Mouse (Mus musculus) kidney, postnatal 0 days (tissue): Measurements from ENCODE around the gene Dagla. TPM values are rescaled to one million over a fixed set of nuclear protein-coding genes. Genes with fewer than 3 reads are reported as not detected.

Experiments used
- ATAC-seq: fragments of 200-750 bp; cut with Nextera tagmentation; replicated peaks from 2 replicates; pipeline ENCODE4 v1.8.0; 2017; ENCODE audit warnings: low read depth, moderate number of reproducible peaks, moderate TSS enrichment, moderate library complexity; ENCODE audit not compliant: low FRiP score
- DNase-seq: peaks from one replicate; pipeline ENCODE4 v3.0.0-alpha.2; 2016; ENCODE audit warnings: low spot score
- H3K27ac ChIP-seq: fragments of 300-500 bp; sonication (generic); 2 replicates; pipeline ENCODE4 v1.5.1; 2014; ENCODE audit warnings: mild to moderate bottlenecking
- H3K27me3 ChIP-seq: fragments of 300-500 bp; sonication (generic); 2 replicates; pipeline ENCODE4 v1.6.1; 2014; ENCODE audit warnings: low read length, mixed read lengths; ENCODE audit not compliant: insufficient read depth
- H3K36me3 ChIP-seq: fragments of 300-500 bp; sonication (generic); 2 replicates; pipeline ENCODE4 v1.6.1; 2014; ENCODE audit warnings: low read length, mixed read lengths; ENCODE audit not compliant: insufficient read depth
- H3K4me1 ChIP-seq: fragments of 300-500 bp; sonication (generic); replicated peaks from 2 replicates; pipeline ENCODE4 v1.6.1; 2014; ENCODE audit warnings: antibody characterized with exemption, low read length, mixed read lengths; ENCODE audit not compliant: insufficient read depth
- H3K4me2 ChIP-seq: fragments of 300-500 bp; sonication (generic); 2 replicates; pipeline ENCODE4 v1.6.1; 2014; ENCODE audit warnings: mild to moderate bottlenecking, low read length, moderate library complexity, mixed read lengths
- H3K4me3 ChIP-seq: fragments of 300-500 bp; sonication (generic); replicated peaks from 2 replicates; pipeline ENCODE4 v1.5.1; 2014; ENCODE audit warnings: low read depth, low read length
- H3K9ac ChIP-seq: fragments of 300-500 bp; sonication (generic); 2 replicates; pipeline ENCODE4 v1.6.1; 2014; ENCODE audit warnings: low read depth, low read length
- H3K9me3 ChIP-seq: fragments of 300-500 bp; sonication (generic); replicated peaks from 2 replicates; pipeline ENCODE4 v1.6.1; 2016; ENCODE audit warnings: low read length, inconsistent platforms, mixed read lengths
- CTCF ChIP-seq: IDR thresholded peaks from 2 replicates; pipeline ENCODE4 v1.5.1; 2016; ENCODE audit warnings: antibody characterized with exemption, low read depth, mild to moderate bottlenecking, moderate library complexity
- WGBS: fragments of 180-500 bp; shearing (Covaris S2); extraction: QIAGEN DNeasy Blood & Tissue Kit; methylation state at CpG from one replicate; pipeline ENCODE4 v1.1.7; 2014; 5-methylcytosine and 5-hydroxymethylcytosine counted together
- polyA plus RNA-seq: library from polyadenylated mRNA; unstranded; fragments of >200 nt; fragmentation: Nextera tagmentation; extraction: Ambion mirVana; gene quantifications from 2 replicates; pipeline ENCODE4 v1.2.1, GENCODE M21; 2015

Gene Dagla
- polyA plus RNA-seq, 1 experiment from 2014 or later, result 2.2 TPM

- 22% methylated on average over 8 of the region's 8 CpGs for WGBS
- H3K36me3 ChIP-seq, result no peaks in the 10 kb centered on the region
- peak; percentile 45; the same call in 1 of the 2 replicates for ATAC-seq
- H3K9me3 ChIP-seq, result no peaks in the 10 kb centered on the region
- no peak for TF ChIP-seq CTCF
- no peak overlapping the region for H3K4me2 ChIP-seq
- peak overlapping the region; percentile 24; the same call in 1 of the 2 replicates for H3K9ac ChIP-seq
- no peak overlapping the region for H3K4me3 ChIP-seq
- H3K27me3 ChIP-seq, result no peaks in the 10 kb centered on the region
- DNase-seq, result peak; percentile 76
- H3K4me1 ChIP-seq, result peaks cover 38% of the 10 kb centered on the region
- H3K27ac ChIP-seq, result peak overlapping the region; percentile 65
Measured at GRCm38 (mm10) chr19:10297041-10297503, 7.6 kb downstream of the Dagla start.

GRCm38 (mm10) chr19:10296306-10296705, 8.4 kb downstream of the Dagla start:
- no peaks in the 10 kb centered on the region for H3K36me3 ChIP-seq
- H3K4me3 ChIP-seq, result no peak overlapping the region
- no peaks in the 10 kb centered on the region for H3K27me3 ChIP-seq
- no peak overlapping the region for H3K4me2 ChIP-seq
- DNase-seq (peak; percentile 62), ATAC-seq (no peak)
- WGBS, result 25% methylated on average over 5 of the region's 5 CpGs
- no peak overlapping the region for H3K9ac ChIP-seq
- peak overlapping the region; percentile 63 for H3K27ac ChIP-seq
- no peak for TF ChIP-seq CTCF
- no peaks in the 10 kb centered on the region for H3K9me3 ChIP-seq
- H3K4me1 ChIP-seq, result peaks cover 38% of the 10 kb centered on the region

GRCm38 (mm10) chr19:10294631-10295562, 9.8 kb downstream of the Dagla start:
- ATAC-seq (no peak; the same call in 1 of the 2 replicates), DNase-seq (peak; percentile 80)
- Histone ChIP-seq H3K4me1 (peaks cover 47% of the 10 kb centered on the region), H3K4me2 (peak overlapping the region; percentile 21; the same call in 1 of the 2 replicates), H3K36me3 (no peaks in the 10 kb centered on the region), H3K9ac (peak overlapping the region; percentile 20; the same call in 1 of the 2 replicates), H3K9me3 (no peaks in the 10 kb centered on the region), H3K4me3 (no peak overlapping the region), H3K27me3 (no peaks in the 10 kb centered on the region), H3K27ac (peak overlapping the region; percentile 84)
- 47% methylated on average over 20 of the region's 20 CpGs for WGBS
- no peak for TF ChIP-seq CTCF

GRCm38 (mm10) chr19:10293987-10294386, 10.7 kb downstream of the Dagla start:
- H3K27ac ChIP-seq, result peak overlapping the region; percentile 84; the same call in 1 of the 2 replicates
- H3K4me2 ChIP-seq, result no peak overlapping the region
- no peaks in the 10 kb centered on the region for H3K36me3 ChIP-seq
- no peak for TF ChIP-seq CTCF
- no peak for DNase-seq
- H3K4me1 ChIP-seq, result peaks cover 52% of the 10 kb centered on the region
- H3K9me3 ChIP-seq, result no peaks in the 10 kb centered on the region
- no peak for ATAC-seq
- 79% methylated on average over 5 of the region's 5 CpGs for WGBS
- H3K27me3 ChIP-seq, result no peaks in the 10 kb centered on the region
- no peak overlapping the region for H3K9ac ChIP-seq
- no peak overlapping the region for H3K4me3 ChIP-seq

GRCm38 (mm10) chr19:10291896-10292490, 12.7 kb downstream of the Dagla start:
- H3K4me3 ChIP-seq, result no peak overlapping the region
- no peaks in the 10 kb centered on the region for H3K36me3 ChIP-seq
- peak; percentile 51 for DNase-seq
- H3K4me2 ChIP-seq, result no peak overlapping the region
- no peak for ATAC-seq
- no peak for TF ChIP-seq CTCF
- H3K4me1 ChIP-seq, result peaks cover 43% of the 10 kb centered on the region
- H3K9ac ChIP-seq, result no peak overlapping the region
- H3K27ac ChIP-seq, result no peak overlapping the region
- no peaks in the 10 kb centered on the region for H3K27me3 ChIP-seq
- H3K9me3 ChIP-seq, result no peaks in the 10 kb centered on the region
- WGBS, result 45% methylated on average over 9 of the region's 9 CpGs
